Mouse (Mus musculus): ENCODE data around the gene Olfr1312. TPM values are rescaled to one million over a fixed set of nuclear protein-coding genes. Genes with fewer than 3 reads are reported as not detected.
"Not testable (repeated sequence)": the region's sequence is repeated elsewhere in the genome, so short reads cannot be mapped to it uniquely, and the experiment has no call there.

Olfr1312 gene
- total RNA-seq (2021) (not detected), polyA plus RNA-seq (2012; rRNA removed) (not detected in 2 replicates)
- long read RNA-seq: 0 reads

DNA sequence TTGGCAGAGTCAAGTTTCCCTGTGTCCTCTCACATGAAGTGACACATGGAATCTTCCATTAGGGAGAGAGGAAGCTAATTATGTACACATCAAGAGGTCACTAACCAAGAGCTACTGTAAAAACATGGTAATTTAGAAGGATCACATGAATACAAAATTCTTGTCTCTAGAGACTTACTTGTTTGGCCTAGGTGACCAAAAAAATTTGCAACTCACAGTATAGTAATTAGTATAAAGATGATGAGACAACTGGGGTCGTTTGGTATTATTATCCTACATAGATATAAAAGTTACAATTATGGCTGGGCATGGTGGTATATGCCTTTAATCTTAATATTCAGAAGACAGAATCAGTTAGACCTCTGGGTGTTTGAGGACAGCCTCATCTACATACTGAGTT, at the start of gene Olfr1312:
Gene Olfr1312, minus strand, starts transcription at position 101 of the 400 bp plus-strand sequence.
- DNase-seq: no peak

DNA sequence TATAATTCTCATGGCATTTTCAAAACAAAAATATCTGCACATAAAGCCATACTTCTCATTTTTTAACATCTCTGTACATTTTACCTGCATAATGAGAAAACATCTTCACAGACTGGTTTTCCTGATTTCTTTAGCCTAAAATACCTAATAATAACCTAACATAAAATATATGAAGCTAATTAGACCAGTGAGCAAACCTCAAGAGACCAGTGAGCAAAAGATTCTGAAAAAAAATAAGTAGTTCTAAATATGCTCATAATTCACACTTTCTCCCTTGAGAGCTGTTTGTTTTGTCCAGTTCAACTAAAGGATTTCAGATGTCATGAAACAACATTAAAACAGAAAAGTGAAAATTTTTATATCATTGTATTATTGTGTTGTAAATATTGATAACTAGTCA, 46.6 kb upstream of the Olfr1312 start, which contains the start of gene Olfr1314:
Gene Olfr1314, minus strand, starts transcription at position 101 of the 400 bp plus-strand sequence.
- no peak for DNase-seq

DNA sequence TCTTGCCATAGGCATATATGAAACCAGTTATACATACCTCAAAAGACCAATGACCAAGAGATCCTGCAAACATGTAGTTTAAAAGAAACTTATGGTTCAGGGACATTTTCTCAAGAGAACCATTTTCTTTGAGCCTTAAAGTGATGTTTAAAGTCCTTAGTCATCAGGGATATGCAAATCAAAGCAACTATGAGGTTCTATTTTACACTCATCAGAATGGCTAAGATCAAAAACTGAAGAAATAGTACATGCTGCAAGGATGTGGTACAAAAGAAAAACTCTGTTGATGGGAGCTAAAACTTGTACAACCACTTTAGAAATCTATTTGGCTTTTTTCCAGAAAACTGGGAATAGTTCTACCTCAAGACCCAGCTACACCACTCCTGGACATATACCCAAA, 27.7 kb upstream of the Olfr1312 start, which contains the start of gene Olfr1313:
Gene Olfr1313, minus strand, starts transcription at position 101 of the 400 bp plus-strand sequence.
- no peak for DNase-seq

DNA sequence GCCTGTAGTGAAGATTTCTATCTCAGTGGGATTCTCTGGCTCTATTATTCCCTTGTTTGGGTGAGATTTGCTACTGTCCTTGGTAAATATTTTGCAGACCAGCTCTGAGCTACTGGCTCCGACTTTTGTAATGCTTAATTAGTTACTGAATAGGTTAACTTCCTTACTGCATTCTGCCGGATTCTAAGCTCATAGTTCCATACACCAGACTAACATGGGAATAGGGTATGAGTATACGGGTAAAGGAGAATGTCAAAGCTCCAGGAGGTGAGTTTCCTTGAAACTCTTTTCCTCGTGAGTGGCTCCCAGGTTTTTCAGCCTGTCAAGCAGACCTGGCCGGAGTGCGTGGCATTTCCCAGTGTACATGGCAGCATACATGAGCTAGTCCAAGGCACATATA, 23.1 kb downstream of the Olfr1312 start:
- not testable (repeated sequence) for DNase-seq

- DNase-seq: no peak
Measured at GRCm38 (mm10) chr2:112024312-112024711, 25.7 kb downstream of the Olfr1312 start, which contains the start of gene Olfr1311. Gene Olfr1311 (minus strand): TSS chr2:112024412.

- DNase-seq: no peak
Measured at GRCm38 (mm10) chr2:112014900-112015299, 35.1 kb downstream of the Olfr1312 start.

DNA sequence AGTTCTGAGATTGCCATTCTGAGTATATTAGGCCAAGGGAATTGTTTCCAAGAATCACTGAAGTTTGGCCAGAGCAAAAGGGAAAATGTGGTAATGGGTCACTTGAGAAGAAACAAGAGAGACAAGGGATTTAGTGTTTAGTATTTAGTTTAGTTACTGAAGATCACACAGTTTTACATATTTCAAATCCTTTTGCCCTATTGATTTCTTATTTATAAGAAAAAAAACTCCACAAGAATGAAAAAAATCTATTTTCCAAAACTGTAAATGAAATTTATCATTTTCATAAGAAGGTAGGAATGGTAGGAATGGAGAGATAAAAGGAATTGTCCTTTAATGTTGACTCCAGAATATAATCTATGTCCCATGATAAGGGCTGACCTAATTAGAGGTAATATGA, 37.4 kb downstream of the Olfr1312 start, which contains the start of gene Olfr1310:
Gene Olfr1310, minus strand, starts transcription at position 101 of the 400 bp plus-strand sequence.
- DNase-seq: no peak

DNA sequence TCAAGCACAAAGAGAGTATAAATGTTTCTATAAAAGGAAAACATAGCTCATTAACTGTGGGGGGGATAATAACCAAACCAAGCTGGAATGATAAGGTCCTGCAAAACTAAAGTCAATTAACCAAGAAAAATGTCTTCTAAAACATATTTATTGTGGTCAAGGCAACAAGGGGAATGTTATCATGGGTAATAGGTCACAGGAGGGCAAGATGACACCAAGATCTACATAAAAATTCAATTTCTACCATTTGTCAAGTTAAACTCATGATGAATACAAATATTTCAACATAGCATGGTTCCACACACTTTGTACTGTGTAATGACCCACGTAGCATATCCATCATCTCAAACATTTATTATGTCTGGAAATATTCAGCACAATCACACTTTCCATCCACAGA, 59.9 kb downstream of the Olfr1312 start, which contains the start of gene Olfr1309:
Gene Olfr1309, minus strand, starts transcription at position 101 of the 400 bp plus-strand sequence.
- DNase-seq: no peak

Other genes starting within 250 kb of the Olfr1312 start
- not detected for gene Olfr1303, start 229.9 kb downstream of the Olfr1312 start, total RNA-seq (2021)
- gene Olfr1303, start 229.9 kb downstream of the Olfr1312 start, polyA plus RNA-seq (2012; rRNA removed): not detected in 2 replicates
- gene Olfr1305, start 173.1 kb downstream of the Olfr1312 start, total RNA-seq (2021): not detected
- gene Olfr1305, start 173.1 kb downstream of the Olfr1312 start, polyA plus RNA-seq (2012; rRNA removed): not detected in 2 replicates
- gene Olfr1306, start 134.0 kb downstream of the Olfr1312 start, total RNA-seq (2021): not detected
- gene Olfr1306, start 134.0 kb downstream of the Olfr1312 start, polyA plus RNA-seq (2012; rRNA removed): not detected in 2 replicates
- under 1 TPM in 1 of 2 experiments, not detected in 1; under 0.01 TPM for gene Olfr1307, start 100.8 kb downstream of the Olfr1312 start, total RNA-seq (2021)
- gene Olfr1307, start 100.8 kb downstream of the Olfr1312 start, polyA plus RNA-seq (2012; rRNA removed): not detected in 2 replicates
- not detected for gene Olfr1308, start 85.3 kb downstream of the Olfr1312 start, total RNA-seq (2021)
- gene Olfr1308, start 85.3 kb downstream of the Olfr1312 start, polyA plus RNA-seq (2012; rRNA removed): not detected in 2 replicates
- not detected for gene Olfr1309, start 60.0 kb downstream of the Olfr1312 start, total RNA-seq (2021)
- not detected in 2 replicates for gene Olfr1309, start 60.0 kb downstream of the Olfr1312 start, polyA plus RNA-seq (2012; rRNA removed)
- not detected for gene Olfr1310, start 37.5 kb downstream of the Olfr1312 start, total RNA-seq (2021)
- not detected in 2 replicates for gene Olfr1310, start 37.5 kb downstream of the Olfr1312 start, polyA plus RNA-seq (2012; rRNA removed)
- not detected for gene Olfr1311, start 25.8 kb downstream of the Olfr1312 start, total RNA-seq (2021)
- gene Olfr1311, start 25.8 kb downstream of the Olfr1312 start, polyA plus RNA-seq (2012; rRNA removed): not detected in 2 replicates
- gene Olfr1313, start 27.6 kb upstream of the Olfr1312 start, total RNA-seq (2021): not detected
- not detected in 2 replicates for gene Olfr1313, start 27.6 kb upstream of the Olfr1312 start, polyA plus RNA-seq (2012; rRNA removed)
- not detected for gene Olfr1314, start 46.5 kb upstream of the Olfr1312 start, total RNA-seq (2021)
- not detected in 2 replicates for gene Olfr1314, start 46.5 kb upstream of the Olfr1312 start, polyA plus RNA-seq (2012; rRNA removed)
- not detected for gene Olfr1315-ps1, start 65.2 kb upstream of the Olfr1312 start, total RNA-seq (2021)
- not detected in 2 replicates for gene Olfr1315-ps1, start 65.2 kb upstream of the Olfr1312 start, polyA plus RNA-seq (2012; rRNA removed)
- not detected for gene Olfr1316, start 84.7 kb upstream of the Olfr1312 start, total RNA-seq (2021)
- not detected in 2 replicates for gene Olfr1316, start 84.7 kb upstream of the Olfr1312 start, polyA plus RNA-seq (2012; rRNA removed)
- not detected for gene Olfr1317, start 90.1 kb upstream of the Olfr1312 start, total RNA-seq (2021)
- not detected in 2 replicates for gene Olfr1317, start 90.1 kb upstream of the Olfr1312 start, polyA plus RNA-seq (2012; rRNA removed)
- not detected for gene Olfr1318, start 104.0 kb upstream of the Olfr1312 start, total RNA-seq (2021)
- not detected in 2 replicates for gene Olfr1318, start 104.0 kb upstream of the Olfr1312 start, polyA plus RNA-seq (2012; rRNA removed)
- gene Lpcat4, start 189.2 kb upstream of the Olfr1312 start, total RNA-seq (2021): 1 to 10 TPM; 5.1 to 9.2 TPM
- gene Lpcat4, start 189.2 kb upstream of the Olfr1312 start, polyA plus RNA-seq (2012; rRNA removed): 18.9 TPM in 2 replicates
- gene Nutm1, start 209.1 kb upstream of the Olfr1312 start, total RNA-seq (2021): not detected
- not detected in 2 replicates for gene Nutm1, start 209.1 kb upstream of the Olfr1312 start, polyA plus RNA-seq (2012; rRNA removed)
- 100 to 1,000 TPM; 122 to 167 TPM for gene Nop10, start 211.7 kb upstream of the Olfr1312 start, total RNA-seq (2021)
- 46.6 and 57.7 TPM in 2 replicates for gene Nop10, start 211.7 kb upstream of the Olfr1312 start, polyA plus RNA-seq (2012; rRNA removed)
- 10 to 100 TPM; 33.4 to 35.1 TPM for gene Slc12a6, start 215.6 kb upstream of the Olfr1312 start, total RNA-seq (2021)
- 11.7 and 14.5 TPM in 2 replicates for gene Slc12a6, start 215.6 kb upstream of the Olfr1312 start, polyA plus RNA-seq (2012; rRNA removed)
- under 1 TPM in 1 of 2 experiments, not detected in 1; 0.14 TPM for gene Gm21985, start 216.1 kb upstream of the Olfr1312 start, total RNA-seq (2021)
- not detected in 2 replicates for gene Gm21985, start 216.1 kb upstream of the Olfr1312 start, polyA plus RNA-seq (2012; rRNA removed)

All from adrenal gland, adult 2 months (tissue).